Mouse (Mus musculus) CH12.LX (cell line): ENCODE measurements around the gene Fen1.
A peak's percentile ranks its signal among the peaks of the same experiment; 100 is the strongest.

ENCODE experiments used
- CHD1 ChIP-seq: IDR thresholded peaks from 2 replicates; pipeline ENCODE4 v1.6.1; 2012; ENCODE audit warnings: low read depth, low read length, improper control_type of control experiment, inconsistent platforms
- CTCF ChIP-seq, 2 experiments: IDR thresholded peaks in 1 of 2; conservative IDR thresholded peaks in 1 of 2; 2 replicates each; pipeline ENCODE4 v1.5.1; 2011 to 2012; ENCODE audit warnings: low read depth in 2 of 2, low read length in 2 of 2, improper control_type of control experiment in 1 of 2, inconsistent platforms in 1 of 2, mild to moderate bottlenecking in 1 of 2, moderate library complexity in 1 of 2
- ELF1 ChIP-seq: IDR thresholded peaks from 2 replicates; pipeline ENCODE4 v1.6.1; 2014; ENCODE audit warnings: low read depth, mild to moderate bottlenecking, inconsistent platforms, low read length, improper control_type of control experiment
- GABPA ChIP-seq: IDR thresholded peaks from 2 replicates; pipeline ENCODE4 v1.6.1; 2012; ENCODE audit warnings: low read depth, low read length, improper control_type of control experiment, inconsistent platforms; ENCODE audit not compliant: insufficient replicate concordance
- HCFC1 ChIP-seq: IDR thresholded peaks from 2 replicates; pipeline ENCODE4 v1.6.1; 2012; ENCODE audit warnings: low read depth, mild to moderate bottlenecking, inconsistent platforms, low read length, improper control_type of control experiment
- JUND ChIP-seq: conservative IDR thresholded peaks from 2 replicates; pipeline ENCODE4 v1.6.1; 2011; ENCODE audit warnings: low read depth, low read length, improper control_type of control experiment
- NELFE ChIP-seq: IDR thresholded peaks from 2 replicates; pipeline ENCODE4 v1.6.1; 2011; ENCODE audit warnings: low read depth, low read length, improper control_type of control experiment
- PAX5 ChIP-seq: IDR thresholded peaks from 2 replicates; pipeline ENCODE4 v1.6.1; 2012; ENCODE audit warnings: low read length, inconsistent platforms, mixed read lengths
- POLR2A ChIP-seq: IDR thresholded peaks from 2 replicates; pipeline ENCODE4 v1.6.1; 2011; ENCODE audit warnings: low read depth, mild to moderate bottlenecking, improper control_type of control experiment, low read length
- ZKSCAN1 ChIP-seq: IDR thresholded peaks from 2 replicates; pipeline ENCODE4 v1.6.1; 2012; ENCODE audit warnings: low read depth, inconsistent platforms, low read length, improper control_type of control experiment, borderline replicate concordance
- ZMIZ1 ChIP-seq: IDR thresholded peaks from 2 replicates; pipeline ENCODE4 v1.6.1; 2012; ENCODE audit warnings: low read depth, mild to moderate bottlenecking, inconsistent platforms, low read length, improper control_type of control experiment

DNA sequence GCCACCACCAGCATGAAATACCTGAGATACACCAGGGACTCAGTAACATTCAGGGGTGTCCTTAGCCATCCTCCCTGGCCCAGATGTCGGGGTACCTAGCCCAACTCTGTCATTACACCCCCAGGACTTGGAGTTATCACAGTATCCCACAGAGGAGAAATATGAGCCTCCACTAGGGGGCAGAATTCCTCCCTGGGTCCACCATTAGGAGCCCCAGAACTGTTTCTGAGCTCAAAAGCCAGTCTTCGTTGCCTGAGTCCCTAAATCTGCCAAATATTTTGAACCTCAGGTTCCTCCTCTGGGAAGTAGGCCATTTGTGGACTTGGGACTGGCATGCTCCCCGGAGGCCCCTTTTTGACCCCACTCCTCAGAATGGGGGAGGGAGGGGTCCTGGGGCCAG lies 15.1 kb upstream of the Fen1 start:
- TF ChIP-seq ELF1: no peak
- TF ChIP-seq ZMIZ1: no peak
- no peak for TF ChIP-seq POLR2A
- TF ChIP-seq HCFC1: no peak
- no peak for TF ChIP-seq JUND
- no peak for TF ChIP-seq NELFE
- no peak for TF ChIP-seq PAX5
- TF ChIP-seq CTCF (conservative IDR thresholded peaks at IDR 0.05 in 1 of 2, IDR thresholded peaks at IDR 0.05 in 1 of 2; ENCODE audit: low read depth in 2 of 2, low read length in 2 of 2): peak; percentile 73 to 80
- no peak for TF ChIP-seq GABPA
- no peak for TF ChIP-seq CHD1
- TF ChIP-seq ZKSCAN1: no peak
